Mouse (Mus musculus) cerebellum, adult 11-12 months (tissue): ENCODE measurements around the gene Olfr896-ps1.

Experiments
- DNase-seq: peaks from one replicate; pipeline ENCODE4 v3.0.0; 2022

Gene Olfr896-ps1

DNA sequence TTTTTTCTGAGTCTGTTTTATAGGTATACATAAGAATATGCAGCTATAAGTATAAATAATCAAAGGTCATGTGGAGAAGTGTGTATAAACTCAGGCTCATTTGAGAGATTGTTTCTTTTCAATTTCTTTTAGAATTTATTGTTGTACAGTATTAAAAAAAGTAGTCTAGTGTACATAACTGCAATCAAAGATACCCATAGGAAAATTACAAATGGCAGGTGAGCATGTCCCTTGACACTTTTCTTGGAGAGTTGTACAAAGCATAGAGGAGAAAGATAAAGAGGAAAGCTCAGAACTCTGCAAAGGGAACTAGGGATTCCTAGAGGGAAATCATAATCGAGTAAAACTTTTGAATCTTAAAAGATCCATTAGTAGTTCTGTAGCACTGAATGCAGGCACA, at the start of gene Olfr896-ps1:
TSS of gene Olfr896-ps1 (plus strand) at position 301 of the 400 bp plus-strand sequence.
- DNase-seq: no peak

GRCm38 (mm10) chr9:38252474-38252873, 38.4 kb upstream of the Olfr896-ps1 start, which contains the start of gene Olfr143:
TSS of gene Olfr143 (plus strand) at chr9:38252774.
- no peak for DNase-seq

DNA sequence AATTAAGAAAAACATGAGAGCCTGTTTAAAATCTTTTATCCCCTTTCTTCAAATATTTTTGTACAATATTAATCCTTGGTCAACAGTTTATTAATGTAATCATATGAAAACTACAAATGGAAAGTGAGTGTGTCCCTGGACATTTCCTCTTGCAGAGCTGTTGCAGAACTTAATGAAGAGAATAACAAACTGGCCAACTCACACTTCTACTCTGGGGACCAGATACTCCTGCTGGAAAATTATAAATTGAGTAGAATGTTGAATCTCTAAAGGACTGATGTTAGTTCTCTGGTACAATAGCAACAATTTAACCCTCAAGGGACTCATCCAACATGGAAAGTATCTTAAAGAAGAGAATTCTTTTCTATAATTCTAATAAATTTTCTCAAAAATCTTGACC, 23.4 kb upstream of the Olfr896-ps1 start, which contains the start of gene Olfr895:
TSS of gene Olfr895 (plus strand) at position 301 of the 400 bp plus-strand sequence.
- no peak for DNase-seq

- DNase-seq: no peak
Measured at GRCm38 (mm10) chr9:38328760-38329159, 37.9 kb downstream of the Olfr896-ps1 start, which contains the start of gene Olfr25. TSS of gene Olfr25 (plus strand) at chr9:38329060.
